Mouse (Mus musculus): ENCODE measurements around the gene Dctd. TPM values are rescaled to one million over a fixed set of nuclear protein-coding genes. Genes with fewer than 3 reads are reported as not detected.
"Not testable (repeated sequence)": the region's sequence is repeated elsewhere in the genome, so short reads cannot be mapped to it uniquely, and the experiment has no call there.

Gene Dctd
- polyA plus RNA-seq, 1 experiment from 2014 or later = 50.7 TPM

- not testable (repeated sequence) for H3K27ac ChIP-seq (replicated peaks; ENCODE audit: low read depth, low read length); H3K9ac ChIP-seq (replicated peaks; ENCODE audit: low read length); H3K27me3 ChIP-seq (ENCODE audit: control insufficient read depth, insufficient read depth, low read length); H3K9me3 ChIP-seq (replicated peaks; ENCODE audit: control insufficient read depth, low read length); ATAC-seq (replicated peaks; ENCODE audit: insufficient number of reproducible peaks, low FRiP score, low TSS enrichment, low read depth); H3K4me1 ChIP-seq (ENCODE audit: control insufficient read depth, insufficient read depth, low read length); H3K4me3 ChIP-seq (ENCODE audit: low read depth, low read length); DNase-seq (ENCODE audit: low spot score); H3K4me2 ChIP-seq (ENCODE audit: low read depth, low read length); H3K36me3 ChIP-seq (replicated peaks; ENCODE audit: control insufficient read depth, insufficient read depth, low read depth, low read length)
- WGBS = 95% methylated on average over 9 of the region's 9 CpGs
Measured at GRCm38 (mm10) chr8:48180146-48180545, 81.3 kb downstream of the Dctd start.

- Histone ChIP-seq H3K4me3 (ENCODE audit: low read depth, low read length) (no peak overlapping the region), H3K4me1 (ENCODE audit: control insufficient read depth, insufficient read depth, low read length) (no peaks in the 10 kb centered on the region), H3K27me3 (ENCODE audit: control insufficient read depth, insufficient read depth, low read length) (no peaks in the 10 kb centered on the region), H3K9ac (replicated peaks; ENCODE audit: low read length) (no peak overlapping the region), H3K9me3 (replicated peaks; ENCODE audit: control insufficient read depth, low read length) (no peaks in the 10 kb centered on the region), H3K27ac (replicated peaks; ENCODE audit: low read depth, low read length) (no peak overlapping the region), H3K4me2 (ENCODE audit: low read depth, low read length) (no peak overlapping the region), H3K36me3 (replicated peaks; ENCODE audit: control insufficient read depth, insufficient read depth, low read depth, low read length) (no peaks in the 10 kb centered on the region)
- ATAC-seq (replicated peaks; ENCODE audit: insufficient number of reproducible peaks, low FRiP score, low TSS enrichment, low read depth) = no peak
- 95% methylated on average over 3 of the region's 3 CpGs for WGBS
- DNase-seq (ENCODE audit: low spot score) = no peak
Measured at GRCm38 (mm10) chr8:48181000-48181399, 82.1 kb downstream of the Dctd start.

GRCm38 (mm10) chr8:48183758-48184157, 84.9 kb downstream of the Dctd start:
- DNase-seq (ENCODE audit: low spot score) = no peak
- WGBS = 87% methylated on average over 7 of the region's 7 CpGs
- Histone ChIP-seq H3K36me3 (replicated peaks; ENCODE audit: control insufficient read depth, insufficient read depth, low read depth, low read length) (no peaks in the 10 kb centered on the region), H3K9ac (replicated peaks; ENCODE audit: low read length) (no peak overlapping the region), H3K9me3 (replicated peaks; ENCODE audit: control insufficient read depth, low read length) (no peaks in the 10 kb centered on the region), H3K27me3 (ENCODE audit: control insufficient read depth, insufficient read depth, low read length) (no peaks in the 10 kb centered on the region), H3K4me2 (ENCODE audit: low read depth, low read length) (no peak overlapping the region), H3K27ac (replicated peaks; ENCODE audit: low read depth, low read length) (no peak overlapping the region), H3K4me3 (ENCODE audit: low read depth, low read length) (no peak overlapping the region), H3K4me1 (ENCODE audit: control insufficient read depth, insufficient read depth, low read length) (no peaks in the 10 kb centered on the region)
- no peak for ATAC-seq (replicated peaks; ENCODE audit: insufficient number of reproducible peaks, low FRiP score, low TSS enrichment, low read depth)

- Histone ChIP-seq H3K27ac (replicated peaks; ENCODE audit: low read depth, low read length) (no peak overlapping the region), H3K9ac (replicated peaks; ENCODE audit: low read length) (no peak overlapping the region), H3K4me2 (ENCODE audit: low read depth, low read length) (no peak overlapping the region), H3K36me3 (replicated peaks; ENCODE audit: control insufficient read depth, insufficient read depth, low read depth, low read length) (no peaks in the 10 kb centered on the region), H3K4me3 (ENCODE audit: low read depth, low read length) (no peak overlapping the region), H3K4me1 (ENCODE audit: control insufficient read depth, insufficient read depth, low read length) (no peaks in the 10 kb centered on the region), H3K9me3 (replicated peaks; ENCODE audit: control insufficient read depth, low read length) (no peaks in the 10 kb centered on the region), H3K27me3 (ENCODE audit: control insufficient read depth, insufficient read depth, low read length) (no peaks in the 10 kb centered on the region)
- DNase-seq (ENCODE audit: low spot score) (no peak), ATAC-seq (replicated peaks; ENCODE audit: insufficient number of reproducible peaks, low FRiP score, low TSS enrichment, low read depth) (no peak)
- 97% methylated on average over 12 of the region's 12 CpGs for WGBS
Measured at GRCm38 (mm10) chr8:48188586-48188985, 89.7 kb downstream of the Dctd start.

GRCm38 (mm10) chr8:48195971-48196370, 97.1 kb downstream of the Dctd start:
- ATAC-seq (replicated peaks; ENCODE audit: insufficient number of reproducible peaks, low FRiP score, low TSS enrichment, low read depth) = no peak
- Histone ChIP-seq H3K9ac (replicated peaks; ENCODE audit: low read length) (no peak overlapping the region), H3K9me3 (replicated peaks; ENCODE audit: control insufficient read depth, low read length) (no peaks in the 10 kb centered on the region), H3K4me1 (ENCODE audit: control insufficient read depth, insufficient read depth, low read length) (no peaks in the 10 kb centered on the region), H3K36me3 (replicated peaks; ENCODE audit: control insufficient read depth, insufficient read depth, low read depth, low read length) (no peaks in the 10 kb centered on the region), H3K4me3 (ENCODE audit: low read depth, low read length) (no peak overlapping the region), H3K27ac (replicated peaks; ENCODE audit: low read depth, low read length) (no peak overlapping the region), H3K27me3 (ENCODE audit: control insufficient read depth, insufficient read depth, low read length) (no peaks in the 10 kb centered on the region), H3K4me2 (ENCODE audit: low read depth, low read length) (no peak overlapping the region)
- DNase-seq (ENCODE audit: low spot score) = no peak
- WGBS = 95% methylated on average over 9 of the region's 9 CpGs

GRCm38 (mm10) chr8:48199171-48199570, 100.3 kb downstream of the Dctd start:
- H3K27ac ChIP-seq (replicated peaks; ENCODE audit: low read depth, low read length) = no peak overlapping the region
- 97% methylated on average over 9 of the region's 9 CpGs for WGBS
- no peak overlapping the region for H3K4me2 ChIP-seq (ENCODE audit: low read depth, low read length)
- no peaks in the 10 kb centered on the region for H3K9me3 ChIP-seq (replicated peaks; ENCODE audit: control insufficient read depth, low read length)
- no peak overlapping the region for H3K9ac ChIP-seq (replicated peaks; ENCODE audit: low read length)
- H3K4me3 ChIP-seq (ENCODE audit: low read depth, low read length) = no peak overlapping the region
- no peaks in the 10 kb centered on the region for H3K36me3 ChIP-seq (replicated peaks; ENCODE audit: control insufficient read depth, insufficient read depth, low read depth, low read length)
- ATAC-seq (replicated peaks; ENCODE audit: insufficient number of reproducible peaks, low FRiP score, low TSS enrichment, low read depth) (no peak), DNase-seq (ENCODE audit: low spot score) (no peak)
- no peaks in the 10 kb centered on the region for H3K4me1 ChIP-seq (ENCODE audit: control insufficient read depth, insufficient read depth, low read length)
- H3K27me3 ChIP-seq (ENCODE audit: control insufficient read depth, insufficient read depth, low read length) = no peaks in the 10 kb centered on the region

GRCm38 (mm10) chr8:48202632-48203031, 103.7 kb downstream of the Dctd start:
- no peak overlapping the region for H3K4me2 ChIP-seq (ENCODE audit: low read depth, low read length)
- no peak for ATAC-seq (replicated peaks; ENCODE audit: insufficient number of reproducible peaks, low FRiP score, low TSS enrichment, low read depth)
- 58% methylated on average over 3 of the region's 3 CpGs for WGBS

More at GRCm38 (mm10) chr8:48202632-48203031, 103.7 kb downstream of the Dctd start:
- H3K27me3 ChIP-seq (ENCODE audit: control insufficient read depth, insufficient read depth, low read length) = no peaks in the 10 kb centered on the region
- no peak overlapping the region for H3K27ac ChIP-seq (replicated peaks; ENCODE audit: low read depth, low read length)
- H3K9me3 ChIP-seq (replicated peaks; ENCODE audit: control insufficient read depth, low read length) = no peaks in the 10 kb centered on the region
- H3K4me3 ChIP-seq (ENCODE audit: low read depth, low read length) = no peak overlapping the region
- H3K9ac ChIP-seq (replicated peaks; ENCODE audit: low read length) = no peak overlapping the region
- no peaks in the 10 kb centered on the region for H3K36me3 ChIP-seq (replicated peaks; ENCODE audit: control insufficient read depth, insufficient read depth, low read depth, low read length)
- no peaks in the 10 kb centered on the region for H3K4me1 ChIP-seq (ENCODE audit: control insufficient read depth, insufficient read depth, low read length)
- DNase-seq (ENCODE audit: low spot score) = no peak

All from embryonic facial prominence, embryonic 11.5 days (tissue).